Mouse (Mus musculus): ENCODE results near the gene Prl8a6. TPM values are rescaled to one million over a fixed set of nuclear protein-coding genes. Genes with fewer than 3 reads are reported as not detected.

Gene Prl8a6
- polyA plus RNA-seq (2015; fragmentation: Nextera tagmentation; extraction: Ambion mirVana), result not detected in 2 replicates

DNA sequence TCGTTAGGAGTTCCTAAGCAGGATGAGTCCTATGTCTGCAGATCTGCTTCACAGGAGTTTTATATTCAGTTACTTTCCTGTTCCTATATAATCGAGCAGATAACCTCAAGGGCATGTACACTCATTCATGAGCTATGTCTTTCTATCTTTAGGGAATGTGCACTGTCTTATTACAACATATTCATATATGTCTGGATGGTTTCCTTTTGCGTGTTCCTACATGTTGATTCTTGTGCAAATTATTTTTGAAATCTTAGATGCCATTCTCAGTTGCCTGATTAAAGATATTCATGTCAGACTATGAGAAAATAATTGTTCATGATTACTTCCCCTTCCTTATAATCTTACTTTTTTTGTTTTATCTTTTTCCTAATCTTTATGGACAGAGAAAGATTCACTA is at the start of gene Prl8a6:
Gene Prl8a6, minus strand, starts transcription at position 101 of the 400 bp plus-strand sequence.

DNA sequence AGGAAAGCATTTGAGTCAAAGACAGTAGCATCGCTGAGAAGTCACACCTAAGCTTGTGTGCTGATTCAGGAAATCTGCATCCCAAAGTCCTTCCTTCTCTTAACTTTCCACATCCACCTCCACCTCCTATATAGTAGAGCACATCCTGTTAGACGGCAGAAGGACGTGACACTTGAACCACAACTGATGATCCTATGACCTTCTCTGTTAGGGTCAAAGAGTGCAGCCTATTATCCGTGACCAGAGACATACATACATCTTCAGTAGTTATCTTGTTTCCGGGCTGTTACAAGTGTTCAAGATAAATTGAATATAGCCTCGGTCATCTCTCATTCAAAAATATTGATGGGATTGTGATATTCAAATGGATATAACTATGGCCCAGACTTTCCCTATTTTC is 47.7 kb downstream of the Prl8a6 start, which contains the start of gene Prl2b1:
Gene Prl2b1, minus strand, starts transcription at position 101 of the 400 bp plus-strand sequence.

Other genes starting within 250 kb of the Prl8a6 start
- not detected in 2 replicates for gene Prl3c1, start 242.0 kb downstream of the Prl8a6 start, polyA plus RNA-seq (2015; fragmentation: Nextera tagmentation; extraction: Ambion mirVana)
- not detected in 2 replicates for gene Prl3b1, start 196.8 kb downstream of the Prl8a6 start, polyA plus RNA-seq (2015; fragmentation: Nextera tagmentation; extraction: Ambion mirVana)
- gene Prl3a1, start 179.3 kb downstream of the Prl8a6 start, polyA plus RNA-seq (2015; fragmentation: Nextera tagmentation; extraction: Ambion mirVana), result not detected in 2 replicates
- gene Prl6a1, start 126.1 kb downstream of the Prl8a6 start, polyA plus RNA-seq (2015; fragmentation: Nextera tagmentation; extraction: Ambion mirVana), result not detected in 2 replicates
- gene Prl8a2, start 93.0 kb downstream of the Prl8a6 start, polyA plus RNA-seq (2015; fragmentation: Nextera tagmentation; extraction: Ambion mirVana), result not detected in 2 replicates
- gene Prl2b1, start 47.8 kb downstream of the Prl8a6 start, polyA plus RNA-seq (2015; fragmentation: Nextera tagmentation; extraction: Ambion mirVana), result not detected in 2 replicates
- gene Prl8a8, start 74.5 kb upstream of the Prl8a6 start, polyA plus RNA-seq (2015; fragmentation: Nextera tagmentation; extraction: Ambion mirVana), result not detected in 2 replicates
- not detected in 2 replicates for gene Prl8a9, start 125.9 kb upstream of the Prl8a6 start, polyA plus RNA-seq (2015; fragmentation: Nextera tagmentation; extraction: Ambion mirVana)
- not detected in 2 replicates for gene Prl8a1, start 143.5 kb upstream of the Prl8a6 start, polyA plus RNA-seq (2015; fragmentation: Nextera tagmentation; extraction: Ambion mirVana)
- gene Prl7b1, start 171.9 kb upstream of the Prl8a6 start, polyA plus RNA-seq (2015; fragmentation: Nextera tagmentation; extraction: Ambion mirVana), result not detected in 2 replicates
- gene Prl7a1, start 203.8 kb upstream of the Prl8a6 start, polyA plus RNA-seq (2015; fragmentation: Nextera tagmentation; extraction: Ambion mirVana), result not detected in 2 replicates
- not detected in 2 replicates for gene Prl7a2, start 229.3 kb upstream of the Prl8a6 start, polyA plus RNA-seq (2015; fragmentation: Nextera tagmentation; extraction: Ambion mirVana)

Measured in spleen, postnatal 0 days (tissue).